Mouse (Mus musculus): ENCODE measurements around the gene Tead1.

Tead1 gene

GRCm38 (mm10) chr7:112730209-112730608, 51.1 kb downstream of the Tead1 start:
- DNase-seq = no peak

GRCm38 (mm10) chr7:112731584-112731983, 52.5 kb downstream of the Tead1 start:
- DNase-seq = no peak

GRCm38 (mm10) chr7:112739174-112739573, 60.1 kb downstream of the Tead1 start:
- DNase-seq = no peak

GRCm38 (mm10) chr7:112741790-112742189, 62.7 kb downstream of the Tead1 start:
- DNase-seq = no peak

DNA sequence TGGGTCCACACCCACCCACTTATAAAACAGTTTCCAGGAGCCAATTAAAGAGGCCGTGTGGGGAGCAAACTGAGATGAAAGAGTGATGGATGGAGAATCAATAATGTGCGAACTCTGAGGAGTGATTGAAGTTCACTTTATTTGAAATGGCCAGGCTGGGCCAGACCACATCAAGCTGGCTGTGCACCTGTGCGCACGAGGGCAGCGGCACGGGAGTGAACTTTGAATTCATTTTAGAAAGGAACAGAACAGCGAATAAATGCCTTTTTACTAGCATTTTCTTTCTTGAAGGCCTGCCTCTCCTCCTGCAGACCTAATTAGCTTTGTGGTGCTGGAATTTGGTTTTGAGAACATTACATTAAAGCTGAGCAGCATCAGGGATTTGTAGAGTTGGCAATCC, 63.9 kb downstream of the Tead1 start:
- DNase-seq = no peak

- no peak for DNase-seq
These were observed 64.7 kb downstream of the Tead1 start for GRCm38 (mm10) chr7:112743621-112744395.

DNA sequence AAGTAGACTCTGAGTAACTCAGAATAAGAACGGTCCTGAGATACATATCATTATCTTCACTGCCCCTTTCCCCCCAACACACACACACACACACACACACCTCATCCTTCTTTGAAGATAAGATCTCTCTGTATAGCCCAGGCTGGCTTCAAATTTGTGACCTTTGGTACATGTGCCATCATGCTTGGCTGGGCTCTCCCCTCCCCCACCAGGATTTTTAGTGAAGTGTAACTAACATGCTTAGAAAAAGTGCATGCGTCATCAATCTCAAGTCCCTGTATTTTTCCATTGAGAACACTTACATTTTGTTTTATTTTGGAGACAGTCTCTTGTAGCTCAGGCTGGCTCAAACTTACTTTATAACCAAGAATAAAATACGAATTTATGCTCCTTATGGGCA, 68.1 kb downstream of the Tead1 start:
- no peak for DNase-seq

DNA sequence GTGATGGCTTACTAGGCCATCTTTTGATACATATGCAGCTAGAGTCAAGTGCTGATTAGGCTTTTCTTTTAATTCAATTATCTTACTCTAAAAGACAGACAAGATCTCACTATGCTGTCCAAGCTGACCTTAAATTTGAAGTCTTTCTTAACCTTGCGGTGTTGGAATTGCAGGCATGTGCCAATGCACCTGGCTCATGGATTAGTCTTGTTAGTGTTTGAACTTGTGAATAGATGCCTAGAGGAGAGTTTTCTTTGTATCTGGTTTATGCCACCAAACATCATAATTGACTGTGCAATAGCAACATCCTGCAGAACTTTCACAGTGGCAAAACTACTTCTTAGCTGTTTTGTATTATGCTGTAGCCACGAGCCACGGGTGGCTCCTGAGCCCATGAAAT, 68.7 kb downstream of the Tead1 start:
- DNase-seq = no peak

DNA sequence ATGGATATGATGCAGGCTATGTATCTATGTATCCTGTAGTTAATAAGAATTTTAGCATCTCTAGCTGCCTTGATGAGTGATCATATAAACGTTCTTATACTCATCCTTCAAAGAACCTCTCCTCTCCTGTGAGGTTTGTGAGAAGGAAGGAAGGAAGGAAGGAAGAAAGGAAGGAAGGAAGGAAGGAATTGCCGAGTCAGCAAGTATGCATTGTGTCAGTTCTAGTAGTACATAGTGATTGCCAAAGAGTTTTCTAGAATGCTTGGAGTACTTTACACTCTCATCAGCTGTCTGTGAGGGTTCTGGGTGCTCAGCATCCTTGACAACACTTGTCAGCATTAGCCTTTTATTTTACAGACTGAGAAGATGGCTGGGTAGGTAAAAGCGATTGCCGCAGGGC, 69.2 kb downstream of the Tead1 start:
- no peak for DNase-seq

DNA sequence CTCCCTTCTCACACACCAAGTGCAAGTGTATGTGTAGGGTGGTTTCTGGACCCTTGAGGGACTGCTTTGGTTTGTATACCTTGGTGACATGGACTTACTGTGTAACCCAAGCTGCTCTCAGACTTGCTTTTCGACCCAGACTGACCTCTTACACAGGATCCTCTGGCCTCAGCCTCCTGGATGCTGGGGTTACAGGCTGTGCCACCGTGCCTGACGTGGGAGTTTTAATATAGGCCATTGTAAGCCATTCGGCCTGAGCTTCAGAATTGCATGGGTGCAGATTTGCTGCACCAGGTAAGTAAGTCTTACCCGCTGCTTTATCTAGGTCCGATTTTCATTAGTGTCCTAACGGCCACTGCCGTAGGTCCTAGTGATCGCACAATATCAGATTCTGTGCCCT, 71.0 kb downstream of the Tead1 start:
- no peak for DNase-seq

DNA sequence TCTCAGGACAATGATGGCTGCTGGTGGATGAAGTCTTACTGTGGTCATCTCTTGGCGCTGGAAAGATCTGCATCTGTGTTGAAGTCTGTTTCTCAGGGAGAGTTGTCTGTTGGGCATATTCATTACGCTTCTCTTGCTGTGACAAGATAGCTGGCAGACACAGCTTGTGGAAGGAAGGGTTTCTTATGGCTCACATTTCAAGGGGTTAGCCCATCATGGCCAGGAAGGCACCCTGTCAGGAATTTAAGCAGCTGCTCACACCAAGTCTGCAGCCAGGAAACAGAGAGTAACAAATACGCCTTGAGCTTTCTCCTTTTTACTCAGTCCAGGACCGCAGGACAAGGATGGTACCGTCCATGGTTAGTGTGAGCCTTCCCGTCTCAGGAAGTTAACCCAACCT, 73.2 kb downstream of the Tead1 start:
- DNase-seq = no peak

DNA sequence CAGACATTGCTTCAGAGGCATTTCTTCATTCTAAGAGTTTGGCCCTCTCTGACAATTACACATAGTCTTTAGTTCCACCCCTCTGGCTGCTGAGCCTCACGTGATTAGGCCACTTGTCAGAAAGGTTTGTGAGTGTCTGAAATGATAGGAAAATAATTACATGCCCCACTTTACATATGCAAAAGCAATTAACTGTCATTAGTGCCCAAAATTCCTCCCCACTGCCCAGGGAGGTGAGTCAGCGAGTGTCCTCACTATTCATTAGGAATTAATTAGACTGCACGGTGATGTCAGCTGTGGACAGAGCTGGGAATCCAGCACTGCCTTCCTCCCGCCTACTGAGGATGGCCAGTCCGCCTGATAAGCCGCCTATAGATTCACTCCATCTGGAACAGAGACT, 74.2 kb downstream of the Tead1 start:
- DNase-seq = no peak

DNA sequence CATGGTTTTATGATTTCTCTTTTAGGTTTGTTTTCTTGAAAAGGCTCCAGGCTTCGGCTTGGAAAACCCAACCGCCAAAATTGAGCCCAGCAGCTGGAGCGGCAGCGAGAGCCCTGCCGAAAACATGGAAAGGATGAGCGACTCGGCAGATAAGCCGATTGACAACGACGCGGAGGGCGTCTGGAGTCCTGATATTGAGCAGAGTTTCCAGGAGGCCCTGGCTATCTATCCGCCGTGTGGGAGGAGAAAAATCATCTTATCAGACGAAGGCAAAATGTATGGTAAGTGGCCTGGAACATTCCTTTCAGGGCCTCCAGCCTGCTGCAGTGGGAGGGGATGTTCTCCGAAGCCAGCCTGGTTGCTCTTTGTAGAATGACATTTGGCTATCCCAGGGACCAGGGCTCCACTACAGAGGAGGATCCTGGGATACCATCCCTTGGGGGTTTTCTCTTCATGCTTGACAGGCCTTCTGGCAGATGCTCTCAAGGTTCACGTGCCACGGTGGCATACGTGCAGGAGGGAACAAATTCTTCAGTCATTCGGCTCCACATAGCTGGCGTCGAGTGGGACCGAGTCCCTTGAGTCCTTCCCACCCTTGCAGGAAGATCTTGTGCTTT, 80.3 kb downstream of the Tead1 start:
- DNase-seq = no peak

DNA sequence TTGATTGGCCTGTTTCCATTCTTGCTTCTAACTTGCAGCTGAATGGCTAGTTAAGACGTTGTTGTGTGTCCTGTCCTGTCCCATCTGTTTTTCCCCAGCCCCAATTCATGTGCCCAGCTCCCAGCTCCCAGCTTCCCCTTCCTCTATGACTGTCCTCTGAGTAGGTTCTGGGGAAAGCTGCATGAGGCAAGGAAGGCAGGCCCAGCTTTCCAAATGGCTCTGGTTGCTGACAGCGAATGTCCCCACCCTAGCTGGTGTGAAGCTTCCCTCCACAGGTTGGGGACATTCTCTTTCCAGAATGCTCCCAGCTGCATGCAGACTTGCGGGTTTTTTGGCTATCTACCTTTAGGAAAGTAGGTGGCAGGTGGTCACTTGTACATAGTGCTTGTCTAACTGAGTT, 81.2 kb downstream of the Tead1 start:
- DNase-seq = no peak

GRCm38 (mm10) chr7:112760782-112761181, 81.7 kb downstream of the Tead1 start:
- peak; percentile 19 for DNase-seq

DNA sequence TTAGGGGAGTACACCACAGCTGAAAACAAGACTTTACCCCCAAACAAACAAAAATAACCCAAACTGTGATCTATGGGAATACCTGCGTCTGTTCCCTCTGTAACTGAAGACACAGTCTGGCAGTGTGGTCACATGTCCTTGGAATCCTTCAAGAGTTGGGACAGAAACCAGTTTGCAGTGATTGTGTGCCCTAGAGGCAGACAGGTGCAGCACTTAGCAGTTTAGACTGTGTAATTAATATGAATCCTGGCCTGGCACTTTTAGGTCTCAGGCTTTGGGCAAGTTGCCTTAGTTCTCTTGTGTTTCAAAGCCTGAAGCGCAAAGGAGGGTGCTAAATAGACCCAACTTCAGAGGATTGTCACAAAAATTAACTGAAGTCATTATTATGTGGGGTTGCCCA, 83.8 kb downstream of the Tead1 start:
- DNase-seq = no peak

- no peak for DNase-seq
These were observed 84.4 kb downstream of the Tead1 start for GRCm38 (mm10) chr7:112763513-112763912.

DNA sequence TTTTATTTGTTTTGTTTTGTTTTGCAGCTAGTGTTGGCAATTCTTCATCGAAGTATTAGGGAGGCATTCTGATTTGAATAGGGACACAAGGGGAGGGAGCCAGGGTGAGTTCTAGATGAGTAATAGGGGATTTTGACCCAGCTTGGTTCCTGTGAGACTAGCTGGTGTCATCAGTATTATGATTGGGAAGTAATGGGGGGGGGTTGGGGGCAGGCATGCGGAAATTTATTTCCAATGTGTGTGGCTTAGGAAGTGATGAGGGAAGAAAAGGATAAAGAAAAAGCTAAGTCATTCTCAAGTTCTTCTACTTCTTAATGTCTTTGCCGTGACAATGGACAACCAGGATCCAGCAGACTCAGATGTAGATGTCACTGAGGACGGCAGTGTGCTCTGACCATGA, 85.8 kb downstream of the Tead1 start:
- DNase-seq = no peak

GRCm38 (mm10) chr7:112769866-112770265, 90.7 kb downstream of the Tead1 start:
- no peak for DNase-seq

DNA sequence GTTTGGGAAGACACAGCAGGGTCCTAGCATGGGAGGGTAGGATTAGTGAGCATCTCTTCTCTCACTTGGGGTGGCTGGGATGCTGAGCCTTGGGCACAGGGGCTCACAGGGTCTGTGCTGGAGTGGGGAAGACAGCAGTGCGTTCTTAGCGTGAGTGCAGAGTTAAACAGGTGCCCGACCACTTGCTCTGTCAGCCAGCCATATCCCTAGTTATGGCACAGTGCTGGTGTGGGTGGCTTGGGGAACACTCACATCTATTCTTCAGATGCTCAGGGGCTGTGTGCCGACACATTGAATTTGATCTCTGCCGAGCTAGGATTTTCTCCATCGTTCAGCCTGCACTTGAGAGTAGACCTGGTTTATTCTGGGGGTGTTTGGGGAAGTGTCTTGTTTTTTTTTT, 92.3 kb downstream of the Tead1 start:
- DNase-seq = no peak

- no peak for DNase-seq
These were observed 93.7 kb downstream of the Tead1 start for GRCm38 (mm10) chr7:112772777-112773176.

GRCm38 (mm10) chr7:112773601-112774000, 94.5 kb downstream of the Tead1 start:
- no peak for DNase-seq

DNA sequence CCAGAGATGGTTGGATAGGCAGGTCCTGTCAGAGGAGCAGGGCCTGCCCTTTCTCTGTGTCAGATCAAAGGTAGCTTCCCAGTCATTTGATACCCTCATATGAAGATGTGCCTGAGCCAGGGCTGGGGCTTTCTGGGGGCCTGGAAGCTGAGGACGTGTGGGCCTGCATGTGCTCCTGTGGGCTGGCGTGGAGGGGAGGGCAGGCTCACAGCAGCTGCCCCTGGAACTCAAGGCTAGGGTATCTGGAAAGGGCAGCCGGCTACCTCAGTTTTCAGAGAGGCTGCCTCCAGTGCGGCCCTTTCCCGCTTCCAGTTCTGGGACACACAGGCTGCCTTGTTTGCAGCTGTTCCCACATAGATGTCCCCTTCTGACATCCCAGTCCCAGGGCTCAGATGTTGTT, 96.7 kb downstream of the Tead1 start:
- no peak for DNase-seq

GRCm38 (mm10) chr7:112776670-112777069, 97.6 kb downstream of the Tead1 start:
- DNase-seq = no peak

DNA sequence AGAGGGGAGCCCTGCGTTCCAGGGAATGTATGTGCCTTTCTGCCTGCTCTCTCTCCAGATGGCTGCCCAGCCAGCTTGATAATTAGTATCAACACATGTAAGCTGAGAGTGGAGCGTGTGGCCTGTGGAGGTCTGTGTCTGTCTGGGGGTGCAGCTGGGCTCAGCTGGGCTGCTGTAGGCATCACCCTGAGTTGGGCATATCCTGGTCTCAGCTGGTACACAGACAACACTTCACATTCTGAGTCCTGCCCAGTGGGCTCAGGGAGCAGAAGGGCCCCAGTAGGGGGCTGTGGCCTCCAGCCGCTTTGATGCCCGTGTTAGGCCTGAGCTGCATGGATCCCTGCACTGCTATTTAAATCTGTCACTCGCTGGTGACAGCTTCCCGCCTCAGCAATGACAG, 100.5 kb downstream of the Tead1 start:
- DNase-seq = no peak
